Mouse (Mus musculus): ENCODE results near the gene Zfp706. TPM values are rescaled to one million over a fixed set of nuclear protein-coding genes. Genes with fewer than 3 reads are reported as not detected.

The Zfp706 gene
- polyA plus RNA-seq, 1 experiment from 2014 or later: 475 TPM

DNA sequence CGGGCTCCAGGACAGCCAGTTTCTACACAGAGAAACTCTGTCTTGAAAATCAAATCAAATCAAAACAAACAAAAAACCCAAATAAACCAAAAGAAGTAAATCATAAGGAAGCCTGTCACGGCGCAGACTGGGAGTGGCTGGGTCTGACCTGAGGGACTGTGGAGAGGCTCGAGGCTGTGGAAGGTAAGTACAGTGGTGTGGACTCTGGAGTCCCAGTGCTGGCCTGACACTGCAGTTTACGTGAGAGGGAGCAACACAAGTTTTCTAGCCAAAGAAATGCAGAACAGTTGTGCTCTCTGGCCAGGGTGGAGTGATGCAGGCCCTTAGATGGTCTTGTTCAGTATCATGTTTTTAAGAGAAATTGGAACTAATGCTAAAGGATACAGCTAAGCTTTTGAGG is 31.9 kb downstream of the Zfp706 start:
- no peaks in the 10 kb centered on the region for H3K36me3 ChIP-seq
- H3K9ac ChIP-seq (replicated peaks): no peak overlapping the region
- peaks cover 16% of the 10 kb centered on the region for H3K4me1 ChIP-seq (replicated peaks)
- WGBS: 78% methylated on average over 5 of the region's 5 CpGs
- H3K27ac ChIP-seq: no peak overlapping the region
- ATAC-seq (ENCODE audit: insufficient number of reproducible peaks, insufficient read depth, low FRiP score, low TSS enrichment, low read depth): no peak
- no peak overlapping the region for H3K4me3 ChIP-seq (replicated peaks)
- no peak overlapping the region for H3K4me2 ChIP-seq
- no peaks in the 10 kb centered on the region for H3K9me3 ChIP-seq
- H3K27me3 ChIP-seq: no peaks in the 10 kb centered on the region

DNA sequence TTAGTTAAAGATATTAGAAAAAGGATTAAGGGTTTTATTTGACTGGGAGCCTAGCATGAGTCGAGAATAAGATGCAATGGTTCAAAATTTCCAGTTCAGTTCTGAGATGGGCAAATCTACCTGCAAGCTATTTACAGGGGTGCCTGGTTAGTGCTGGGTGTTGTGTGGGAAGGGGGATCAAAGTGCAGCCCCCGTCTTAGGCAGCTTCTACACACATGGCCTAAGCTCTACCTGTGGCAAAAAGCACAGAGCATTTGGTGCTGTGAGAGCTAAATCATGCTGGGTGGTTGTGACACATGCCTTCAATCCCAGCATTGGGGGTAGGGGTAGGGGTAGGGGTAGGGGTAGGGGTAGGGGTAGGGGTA is 32.3 kb downstream of the Zfp706 start:
- H3K4me1 ChIP-seq (replicated peaks): peaks cover 13% of the 10 kb centered on the region
- WGBS: 85% methylated on average over 2 of the region's 2 CpGs

DNA sequence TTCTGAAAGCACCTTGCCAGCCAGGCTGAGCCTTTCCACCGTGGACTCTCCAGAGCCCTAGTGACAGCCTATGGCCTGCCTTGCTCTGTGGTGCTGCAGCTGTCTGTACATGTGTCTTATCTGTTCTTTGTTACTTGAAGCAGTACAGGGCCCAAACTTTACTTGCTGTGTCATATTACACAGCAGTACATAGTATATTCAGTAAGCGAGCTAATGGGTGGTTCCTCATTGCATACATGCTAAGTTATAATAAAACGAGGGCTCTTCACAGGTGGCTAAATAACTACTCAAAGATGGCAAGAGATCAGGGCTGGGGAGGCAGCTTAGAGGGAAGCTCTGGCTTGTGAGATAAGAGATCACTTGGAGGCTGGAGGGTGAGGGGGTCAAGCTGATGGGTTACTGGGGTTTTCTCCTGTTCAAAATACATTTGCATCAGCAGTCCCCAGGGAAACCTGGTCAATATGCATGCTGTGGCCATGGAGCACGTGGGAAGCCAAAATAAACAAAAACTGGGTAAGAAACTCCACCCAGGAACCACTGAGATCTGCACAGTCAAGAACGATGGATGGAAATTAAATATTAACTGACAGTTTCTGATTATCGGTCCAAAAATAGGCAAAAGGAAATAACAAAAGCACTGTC is 32.8 kb downstream of the Zfp706 start:
- Histone ChIP-seq H3K9ac (replicated peaks) (no peak overlapping the region), H3K4me3 (replicated peaks) (no peak overlapping the region), H3K27ac (no peak overlapping the region), H3K36me3 (no peaks in the 10 kb centered on the region), H3K4me2 (no peak overlapping the region), H3K27me3 (no peaks in the 10 kb centered on the region), H3K4me1 (replicated peaks) (peaks cover 8% of the 10 kb centered on the region; the same call in 1 of the 2 replicates), H3K9me3 (0 out of 2 replicates have a peak, but pooled peaks cover 4% of the 10 kb centered on the region)
- WGBS: 68% methylated on average over 6 of the region's 6 CpGs
- ATAC-seq (ENCODE audit: insufficient number of reproducible peaks, insufficient read depth, low FRiP score, low TSS enrichment, low read depth): no peak

More for the DNA sequence above, 32.3 kb downstream of the Zfp706 start:
- H3K36me3 ChIP-seq: no peaks in the 10 kb centered on the region
- H3K9me3 ChIP-seq: no peaks in the 10 kb centered on the region
- no peak overlapping the region for H3K9ac ChIP-seq (replicated peaks)
- H3K4me2 ChIP-seq: no peak overlapping the region
- H3K27me3 ChIP-seq: no peaks in the 10 kb centered on the region
- no peak overlapping the region for H3K4me3 ChIP-seq (replicated peaks)
- no peak overlapping the region for H3K27ac ChIP-seq
- ATAC-seq (ENCODE audit: insufficient number of reproducible peaks, insufficient read depth, low FRiP score, low TSS enrichment, low read depth): no peak

DNA sequence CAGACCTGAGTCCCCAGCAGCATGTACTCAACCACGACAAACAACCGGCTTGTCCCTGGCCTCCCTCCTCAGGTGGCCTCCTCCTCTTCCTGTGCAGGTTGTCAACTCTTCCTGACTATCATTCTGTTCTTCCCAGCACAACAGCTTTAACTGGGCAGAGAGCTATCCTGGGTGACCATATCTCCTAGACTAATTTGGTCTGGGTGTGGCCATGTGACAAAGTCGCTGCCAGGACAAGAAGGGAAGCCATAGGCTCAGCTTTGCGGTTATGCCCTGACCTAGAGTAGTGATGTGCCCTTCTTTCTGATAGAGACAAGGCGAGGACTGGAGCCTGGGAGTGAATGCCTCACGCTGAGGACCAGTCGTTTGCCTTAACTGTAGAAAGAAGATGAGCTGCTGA is 33.9 kb downstream of the Zfp706 start:
- WGBS: 86% methylated on average over 7 of the region's 7 CpGs
- Histone ChIP-seq H3K9me3 (0 out of 2 replicates have a peak, but pooled peaks cover 4% of the 10 kb centered on the region), H3K4me2 (no peak overlapping the region), H3K36me3 (no peaks in the 10 kb centered on the region), H3K27me3 (no peaks in the 10 kb centered on the region), H3K27ac (no peak overlapping the region), H3K9ac (replicated peaks) (no peak overlapping the region), H3K4me3 (replicated peaks) (no peak overlapping the region), H3K4me1 (replicated peaks) (no peaks in the 10 kb centered on the region)
- no peak for ATAC-seq (ENCODE audit: insufficient number of reproducible peaks, insufficient read depth, low FRiP score, low TSS enrichment, low read depth)

DNA sequence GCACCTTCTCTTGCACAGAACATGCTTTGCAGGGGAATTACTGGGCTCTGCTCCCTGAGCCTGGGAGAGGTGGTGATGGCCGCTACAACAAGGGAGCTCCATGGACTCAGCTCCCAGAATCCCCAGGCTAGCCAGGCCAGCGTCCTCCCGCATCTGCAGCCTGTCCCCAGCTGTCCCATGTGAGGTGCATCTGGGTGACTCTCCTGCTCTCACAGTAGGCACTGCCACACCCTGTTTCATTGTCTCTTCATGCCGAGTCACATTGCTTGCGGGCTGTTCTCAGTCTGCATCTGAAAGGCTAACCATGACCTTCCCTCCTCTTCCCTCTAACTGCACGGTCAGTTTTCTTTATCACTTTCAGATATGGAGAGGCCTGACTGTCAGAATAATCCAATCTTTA is 34.3 kb downstream of the Zfp706 start:
- Histone ChIP-seq H3K4me1 (replicated peaks) (no peaks in the 10 kb centered on the region), H3K9ac (replicated peaks) (no peak overlapping the region), H3K36me3 (no peaks in the 10 kb centered on the region), H3K27me3 (no peaks in the 10 kb centered on the region), H3K27ac (no peak overlapping the region), H3K4me3 (replicated peaks) (no peak overlapping the region), H3K4me2 (no peak overlapping the region), H3K9me3 (0 out of 2 replicates have a peak, but pooled peaks cover 4% of the 10 kb centered on the region)
- 85% methylated on average over 6 of the region's 6 CpGs for WGBS
- ATAC-seq (ENCODE audit: insufficient number of reproducible peaks, insufficient read depth, low FRiP score, low TSS enrichment, low read depth): no peak

DNA sequence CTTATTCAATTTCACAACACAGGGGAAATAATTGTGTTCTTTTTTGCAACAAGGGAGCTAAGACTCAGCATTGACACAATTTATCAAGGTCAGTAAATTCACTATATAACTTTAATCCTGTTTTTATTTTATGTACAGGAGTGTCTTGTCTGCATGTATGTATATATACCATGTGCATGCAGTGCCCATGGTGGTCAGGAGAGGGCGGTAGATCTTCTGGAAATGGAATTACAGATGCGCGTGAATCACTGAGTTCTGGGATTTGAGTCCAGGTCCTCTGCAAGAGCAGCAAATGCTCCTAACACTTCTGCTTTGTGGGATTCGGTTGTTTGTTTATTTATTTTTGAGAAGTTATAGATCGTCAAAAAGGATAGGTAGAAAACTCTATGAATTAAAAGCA is 37.8 kb downstream of the Zfp706 start:
- no peak overlapping the region for H3K9ac ChIP-seq (replicated peaks)
- no peak overlapping the region for H3K4me3 ChIP-seq (replicated peaks)
- ATAC-seq (ENCODE audit: insufficient number of reproducible peaks, insufficient read depth, low FRiP score, low TSS enrichment, low read depth): no peak
- WGBS: 85% methylated on average over 5 of the region's 5 CpGs
- no peaks in the 10 kb centered on the region for H3K36me3 ChIP-seq
- H3K27ac ChIP-seq: no peak overlapping the region
- no peaks in the 10 kb centered on the region for H3K27me3 ChIP-seq
- H3K4me1 ChIP-seq (replicated peaks): peaks cover 18% of the 10 kb centered on the region; the same call in 1 of the 2 replicates
- no peak overlapping the region for H3K4me2 ChIP-seq
- 0 out of 2 replicates have a peak, but pooled peaks cover 4% of the 10 kb centered on the region for H3K9me3 ChIP-seq

DNA sequence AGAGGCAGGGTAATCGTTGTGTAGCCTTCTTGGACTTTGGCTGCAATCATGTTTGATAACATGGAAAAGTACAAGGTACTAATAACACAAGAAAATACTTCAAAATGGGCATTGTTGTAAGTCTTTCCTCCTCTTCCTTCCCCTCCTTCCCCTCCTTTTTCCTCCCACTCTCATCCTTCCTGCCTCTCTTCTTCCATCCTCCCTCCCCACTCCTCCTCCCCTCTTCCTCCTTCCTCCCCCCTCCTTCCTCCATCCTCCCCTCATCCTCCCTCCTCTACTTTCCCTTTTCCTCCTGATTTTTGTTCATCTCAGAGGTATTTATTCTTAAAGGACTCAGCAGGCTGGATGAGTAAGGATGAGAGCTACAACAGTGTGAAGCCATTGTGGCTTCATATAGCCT is 39.3 kb downstream of the Zfp706 start:
- H3K4me2 ChIP-seq: 0 out of 2 replicates have a peak overlapping the region, but pooled peaks have one; percentile 49
- no peaks in the 10 kb centered on the region for H3K27me3 ChIP-seq
- 0 out of 2 replicates have a peak, but pooled peaks cover 4% of the 10 kb centered on the region for H3K9me3 ChIP-seq
- 0 out of 2 replicates have a peak overlapping the region, but pooled peaks have one; percentile 16 for H3K4me3 ChIP-seq (replicated peaks)
- no peak overlapping the region for H3K9ac ChIP-seq (replicated peaks)
- ATAC-seq (ENCODE audit: insufficient number of reproducible peaks, insufficient read depth, low FRiP score, low TSS enrichment, low read depth): no peak
- H3K27ac ChIP-seq: no peak overlapping the region
- WGBS: 79% methylated on average over 1 of the region's 1 CpGs
- H3K4me1 ChIP-seq (replicated peaks): peaks cover 18% of the 10 kb centered on the region; the same call in 1 of the 2 replicates
- H3K36me3 ChIP-seq: no peaks in the 10 kb centered on the region

DNA sequence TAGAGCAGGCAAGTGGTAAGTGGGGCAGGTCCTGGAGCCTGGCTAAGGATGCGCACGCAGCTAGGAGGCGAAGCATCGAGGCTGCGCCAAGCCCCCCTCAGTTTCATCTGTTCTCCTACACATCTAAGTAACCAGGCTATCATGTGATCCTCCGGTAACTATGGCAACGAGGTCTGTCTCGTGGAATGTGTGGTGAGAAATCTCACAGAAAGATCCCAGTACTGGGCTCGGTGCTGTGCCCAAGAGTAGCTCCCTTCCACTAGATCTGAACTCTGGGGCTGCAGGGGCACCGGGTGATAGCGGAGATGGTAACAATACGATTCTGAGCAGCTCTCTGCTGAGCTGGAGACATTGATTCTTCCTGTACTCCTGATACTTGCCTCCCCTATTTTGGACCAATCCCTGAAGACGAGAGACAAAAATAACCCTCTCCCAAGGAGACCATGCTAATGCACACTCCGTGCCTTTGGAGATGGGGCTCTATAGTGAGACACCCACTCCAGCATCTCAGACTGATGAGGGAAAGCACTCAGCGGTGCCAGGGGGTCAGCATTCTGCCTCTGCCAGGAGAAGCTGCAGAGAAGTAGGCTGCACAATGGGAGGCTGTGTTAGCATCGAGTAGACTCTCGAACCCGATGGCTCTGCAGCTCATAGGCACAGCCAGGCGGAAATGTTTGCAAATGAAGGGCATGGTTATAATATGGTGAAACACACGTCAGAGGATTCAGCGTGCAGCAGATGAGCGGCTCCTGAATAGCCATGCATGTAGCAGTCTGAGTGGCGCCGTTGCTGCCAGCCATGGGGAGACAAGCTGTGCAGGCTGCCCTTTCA is 40.0 kb downstream of the Zfp706 start:
- 0 out of 2 replicates have a peak, but pooled peaks cover 4% of the 10 kb centered on the region for H3K9me3 ChIP-seq
- H3K27me3 ChIP-seq: no peaks in the 10 kb centered on the region
- H3K36me3 ChIP-seq: no peaks in the 10 kb centered on the region
- H3K27ac ChIP-seq: no peak overlapping the region
- peak; percentile 81; the same call in 1 of the 2 replicates for ATAC-seq (ENCODE audit: insufficient number of reproducible peaks, insufficient read depth, low FRiP score, low TSS enrichment, low read depth)
- H3K4me3 ChIP-seq (replicated peaks): peak overlapping the region; percentile 16
- WGBS: 40% methylated on average over 24 of the region's 24 CpGs
- no peak overlapping the region for H3K9ac ChIP-seq (replicated peaks)
- peak overlapping the region; percentile 49 for H3K4me2 ChIP-seq
- H3K4me1 ChIP-seq (replicated peaks): peaks cover 18% of the 10 kb centered on the region; the same call in 1 of the 2 replicates

DNA sequence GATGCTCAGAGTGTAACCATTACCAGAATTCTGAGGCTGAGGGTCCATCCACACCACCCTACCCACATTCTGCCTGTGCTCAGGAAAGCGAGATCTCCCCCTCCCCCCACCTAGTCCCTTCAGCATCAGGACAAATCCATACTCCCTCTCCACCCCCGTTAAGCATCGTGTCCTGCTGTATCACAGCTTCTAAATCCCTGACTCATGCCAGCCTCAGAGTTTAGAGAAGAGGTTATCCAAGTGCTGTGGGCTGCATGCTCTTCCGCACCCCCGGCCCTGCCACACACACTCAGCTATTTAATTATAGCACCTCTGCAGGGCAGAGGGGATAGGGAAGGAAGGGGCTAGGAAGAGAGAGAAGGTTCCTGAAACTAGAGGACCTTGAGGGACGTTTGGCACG is 40.6 kb downstream of the Zfp706 start:
- H3K9ac ChIP-seq (replicated peaks): no peak overlapping the region
- H3K4me1 ChIP-seq (replicated peaks): peaks cover 18% of the 10 kb centered on the region; the same call in 1 of the 2 replicates
- H3K27ac ChIP-seq: no peak overlapping the region
- 40% methylated on average over 7 of the region's 7 CpGs for WGBS
- H3K9me3 ChIP-seq: 0 out of 2 replicates have a peak, but pooled peaks cover 4% of the 10 kb centered on the region
- H3K4me3 ChIP-seq (replicated peaks): peak overlapping the region; percentile 16
- H3K36me3 ChIP-seq: no peaks in the 10 kb centered on the region
- ATAC-seq (ENCODE audit: insufficient number of reproducible peaks, insufficient read depth, low FRiP score, low TSS enrichment, low read depth): no peak
- H3K4me2 ChIP-seq: peak overlapping the region; percentile 49
- H3K27me3 ChIP-seq: no peaks in the 10 kb centered on the region

DNA sequence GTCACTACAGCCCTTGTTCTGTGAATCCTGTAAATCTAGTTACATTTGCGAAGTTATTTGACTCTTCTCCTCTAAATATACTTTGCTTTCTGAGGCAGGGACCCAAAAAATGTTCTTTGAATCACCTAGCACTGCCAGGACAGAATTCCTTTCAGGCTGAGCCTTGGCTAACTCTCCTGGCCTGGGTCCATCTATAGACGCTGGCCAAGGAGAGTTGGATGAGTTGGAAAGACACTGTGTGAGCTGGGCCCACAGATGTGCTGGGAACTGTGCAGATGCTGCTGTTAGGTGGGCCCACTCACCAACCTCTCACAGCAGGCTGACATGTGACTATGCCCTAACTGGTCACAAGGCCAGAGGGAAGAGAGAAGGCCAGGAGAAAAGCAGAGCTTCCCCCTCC is 41.1 kb downstream of the Zfp706 start:
- Histone ChIP-seq H3K36me3 (no peaks in the 10 kb centered on the region), H3K9ac (replicated peaks) (no peak overlapping the region), H3K4me1 (replicated peaks) (peaks cover 18% of the 10 kb centered on the region; the same call in 1 of the 2 replicates), H3K27me3 (no peaks in the 10 kb centered on the region), H3K4me2 (no peak overlapping the region), H3K4me3 (replicated peaks) (no peak overlapping the region), H3K9me3 (0 out of 2 replicates have a peak, but pooled peaks cover 4% of the 10 kb centered on the region), H3K27ac (no peak overlapping the region)
- 91% methylated on average over 2 of the region's 2 CpGs for WGBS
- no peak for ATAC-seq (ENCODE audit: insufficient number of reproducible peaks, insufficient read depth, low FRiP score, low TSS enrichment, low read depth)

DNA sequence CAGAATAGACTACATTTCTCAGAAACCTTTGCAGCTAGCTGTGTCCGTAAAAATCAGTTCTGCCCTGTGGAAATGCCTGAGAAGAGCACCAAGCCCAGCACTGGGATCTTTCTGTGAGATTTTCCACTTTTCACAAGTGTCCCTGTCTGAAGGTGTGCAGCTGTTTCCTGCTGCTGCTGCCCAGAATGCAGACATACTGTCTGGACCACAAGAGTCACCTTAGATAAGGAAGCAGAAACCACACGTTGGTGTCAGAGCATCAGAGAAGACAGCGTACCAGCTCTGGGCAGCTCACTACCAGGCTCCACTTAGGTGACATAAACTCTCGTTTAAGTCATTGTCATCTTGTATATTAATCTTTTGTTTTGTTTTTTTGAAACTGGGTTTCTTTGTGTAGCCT is 41.8 kb downstream of the Zfp706 start:
- ATAC-seq (ENCODE audit: insufficient number of reproducible peaks, insufficient read depth, low FRiP score, low TSS enrichment, low read depth): no peak
- Histone ChIP-seq H3K9me3 (0 out of 2 replicates have a peak, but pooled peaks cover 4% of the 10 kb centered on the region), H3K4me1 (replicated peaks) (peaks cover 18% of the 10 kb centered on the region; the same call in 1 of the 2 replicates), H3K36me3 (no peaks in the 10 kb centered on the region), H3K27ac (no peak overlapping the region), H3K27me3 (no peaks in the 10 kb centered on the region), H3K4me3 (replicated peaks) (no peak overlapping the region), H3K9ac (replicated peaks) (no peak overlapping the region), H3K4me2 (no peak overlapping the region)
- WGBS: 91% methylated on average over 4 of the region's 4 CpGs

Measured in limb, embryonic 12.5 days (tissue).